Mouse (Mus musculus) duodenum, adult 2 months (tissue): ENCODE data around the gene Bak1. TPM values are rescaled to one million over a fixed set of nuclear protein-coding genes. Genes with fewer than 3 reads are reported as not detected.

Experiments used
- polyA plus RNA-seq: library from polyadenylated mRNA; depleted of rRNA; stranded (reverse); fragments of >200 nt; gene quantifications from 2 replicates; pipeline ENCODE4 v1.2.3, GENCODE M21; 2012; ENCODE audit warnings: low replicate concordance; rRNA removed

The Bak1 gene
- polyA plus RNA-seq, result 196 and 361 TPM in 2 replicates

DNA sequence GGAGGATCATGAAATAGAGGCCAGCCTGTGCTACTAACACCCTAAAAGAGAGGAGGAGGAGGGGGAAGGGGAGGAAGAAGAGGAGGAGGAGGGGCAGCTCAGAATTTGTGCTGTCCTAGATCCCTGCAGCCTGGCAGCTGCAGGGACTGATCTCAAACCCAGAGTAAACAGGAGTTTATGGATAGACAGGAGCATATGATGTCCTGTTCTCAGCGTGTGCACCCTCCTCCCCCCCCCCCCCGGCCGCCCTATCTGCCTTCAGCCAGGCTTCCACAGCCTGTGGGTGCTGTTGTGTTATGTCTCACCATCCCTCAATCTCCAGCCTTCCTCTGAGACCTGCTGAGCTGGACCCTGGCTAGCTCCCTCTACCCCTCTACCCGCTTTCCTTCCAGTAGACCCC, at the start of gene Bak1:
Gene Bak1 (minus strand): TSS at position 101 of the 400 bp plus-strand sequence.

DNA sequence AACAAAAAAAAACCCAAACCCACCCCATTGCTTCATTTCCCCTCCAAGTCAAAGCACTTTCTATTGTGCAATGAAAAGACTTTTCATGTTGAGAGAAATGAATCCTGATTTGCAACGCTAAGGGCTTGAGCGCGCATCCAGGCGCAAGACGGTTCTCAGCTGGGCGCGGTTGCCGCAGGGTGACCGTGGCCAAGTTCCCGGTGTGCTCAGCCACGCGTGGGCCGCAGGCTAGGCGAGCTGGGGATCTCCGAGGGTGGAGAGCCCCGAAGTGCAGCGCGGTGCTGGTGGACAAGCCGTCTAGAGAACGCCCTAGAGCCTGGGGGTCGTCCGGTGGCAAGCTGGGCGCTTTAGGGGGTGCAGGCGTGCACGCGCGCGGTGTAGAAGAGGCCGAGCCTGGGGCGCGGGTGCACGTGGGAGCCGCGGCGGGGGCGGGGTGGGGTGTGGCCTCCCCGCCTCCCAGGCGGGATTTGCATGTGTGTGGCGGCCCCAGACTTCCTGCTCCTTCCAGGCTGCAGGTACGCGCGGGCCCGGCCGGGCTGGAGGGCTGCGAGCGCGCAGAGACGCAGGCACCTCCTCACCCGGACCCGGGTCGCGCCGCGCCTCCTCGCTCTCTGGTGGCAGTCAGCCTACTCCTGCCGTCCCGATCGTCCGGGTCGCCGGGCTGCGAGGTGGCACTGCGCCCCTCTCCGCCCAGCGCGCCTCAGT, 28.2 kb upstream of the Bak1 start, which contains the start of gene Itpr3:
Gene Itpr3 (plus strand): TSS at position 493 of the 705 bp plus-strand sequence.

DNA sequence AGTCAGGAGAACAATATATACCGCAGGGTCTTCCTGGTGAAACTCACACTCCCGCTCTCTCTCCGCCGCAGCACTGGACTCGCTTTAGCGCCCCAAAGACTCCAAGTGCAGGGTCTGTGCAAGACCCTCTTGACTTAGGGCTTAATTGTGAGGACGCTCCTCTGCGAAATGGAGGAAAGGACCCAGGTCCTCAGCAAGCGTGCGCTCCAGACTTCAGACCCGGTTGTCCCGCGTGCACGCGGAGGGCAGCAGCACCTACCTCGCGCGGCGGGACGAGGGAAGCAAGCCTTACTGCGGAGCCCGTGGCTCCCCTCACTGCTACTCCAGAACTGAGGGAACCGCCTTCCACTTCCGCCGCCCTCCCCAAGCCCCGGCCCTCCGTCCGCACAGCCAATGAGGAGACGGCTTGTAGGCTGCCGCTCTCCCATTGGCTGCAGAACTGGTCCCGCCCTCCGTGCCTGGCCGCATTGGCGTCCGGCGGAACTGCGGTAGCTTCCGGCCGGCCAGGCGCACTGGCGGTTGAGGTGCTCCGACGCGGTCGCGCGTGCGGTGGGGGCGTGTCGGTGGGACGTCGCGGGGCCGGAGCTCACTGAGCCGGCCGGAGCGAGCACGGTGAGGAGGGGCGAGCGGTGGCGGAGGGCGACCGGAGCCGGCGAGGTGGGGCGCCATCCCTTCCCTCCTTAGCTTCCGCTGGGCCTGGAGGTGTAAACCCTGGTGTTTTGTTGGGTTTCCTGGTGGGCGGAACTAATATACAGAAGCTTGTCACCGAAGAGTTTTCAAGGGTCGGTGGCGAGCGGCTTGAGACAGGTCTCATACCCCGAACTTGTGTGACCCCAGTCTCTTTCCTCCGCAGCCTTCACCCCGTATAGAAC, 55.9 kb downstream of the Bak1 start, which contains the start of gene Zbtb9:
Gene Zbtb9 (plus strand): TSS at position 465 of the 872 bp plus-strand sequence.

Other genes starting within 250 kb of the Bak1 start
- gene Bnip1, start 247.9 kb downstream of the Bak1 start, polyA plus RNA-seq, result 15.4 and 15.7 TPM in 2 replicates
- 5.3 TPM in 1 of 2 replicates, not detected in the other for gene Nkx2-5, start 184.0 kb downstream of the Bak1 start, polyA plus RNA-seq
- gene Kifc5b, start 111.9 kb downstream of the Bak1 start, polyA plus RNA-seq, result 3.5 and 4.5 TPM in 2 replicates
- gene Phf1, start 96.0 kb downstream of the Bak1 start, polyA plus RNA-seq, result 83.9 and 132 TPM in 2 replicates
- 239 and 257 TPM in 2 replicates for gene Cuta, start 89.4 kb downstream of the Bak1 start, polyA plus RNA-seq
- 9.3 and 11.2 TPM in 2 replicates for gene Syngap1, start 87.8 kb downstream of the Bak1 start, polyA plus RNA-seq
- gene Zbtb9, start 55.8 kb downstream of the Bak1 start, polyA plus RNA-seq, result 6.3 and 10.8 TPM in 2 replicates
- gene Itpr3, start 28.3 kb upstream of the Bak1 start, polyA plus RNA-seq, result 37.1 and 51.3 TPM in 2 replicates
- 63.1 and 115 TPM in 2 replicates for gene Uqcc2, start 104.9 kb upstream of the Bak1 start, polyA plus RNA-seq
- 0.04 and 0.05 TPM in 2 replicates for gene Ip6k3, start 138.8 kb upstream of the Bak1 start, polyA plus RNA-seq
- 60.0 and 89.1 TPM in 2 replicates for gene Lemd2, start 175.5 kb upstream of the Bak1 start, polyA plus RNA-seq